Mouse (Mus musculus): ENCODE measurements around the gene Hrasls5.

Gene Hrasls5

DNA sequence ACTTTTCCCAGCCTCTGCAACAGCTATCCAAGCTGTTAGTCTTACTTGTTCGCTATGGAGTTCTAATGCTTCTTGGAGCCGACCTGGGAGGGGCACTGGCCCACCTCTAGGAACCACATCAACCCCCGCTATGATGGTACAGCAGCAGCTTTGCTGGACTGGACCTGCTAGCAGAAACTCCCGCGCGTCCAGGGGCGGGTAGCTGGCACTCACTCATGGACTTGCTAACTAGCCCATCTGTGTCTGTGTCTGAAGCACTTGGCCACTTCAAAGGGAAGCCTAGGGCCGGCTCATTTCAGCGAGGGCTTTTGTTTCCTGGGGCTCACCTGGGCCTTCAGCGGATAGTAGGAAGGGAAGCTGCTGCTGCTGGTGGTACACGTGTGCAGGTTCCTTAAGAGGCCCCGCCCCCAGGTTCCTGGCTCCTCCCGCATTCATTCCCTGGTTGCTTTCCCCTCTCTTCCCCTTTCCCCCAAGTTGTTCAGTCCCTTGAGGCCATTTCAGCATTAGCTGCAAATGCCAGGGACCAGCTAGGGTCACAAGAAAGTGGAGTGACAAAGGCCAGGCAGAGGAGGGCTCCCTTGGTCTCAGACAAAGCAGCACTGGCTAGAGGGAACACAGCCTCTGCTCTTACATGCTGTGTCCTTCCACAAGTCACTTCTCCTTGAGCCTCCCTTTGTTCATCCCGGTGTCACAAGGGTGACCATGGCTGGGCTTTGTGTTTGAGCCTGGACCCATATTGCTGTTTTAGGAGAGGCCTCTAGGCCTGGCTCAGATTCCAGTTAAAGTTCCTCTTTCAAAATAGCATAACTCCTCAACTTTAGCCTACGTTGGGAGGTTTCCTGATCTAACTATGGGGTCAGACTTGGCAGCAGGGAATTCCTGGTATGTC, 5.3 kb upstream of the Hrasls5 start, which contains the start of gene Lgals12:
Gene Lgals12, minus strand, starts transcription at position 393 of the 889 bp plus-strand sequence.
- no peak for DNase-seq (ENCODE audit: low spot score)

DNA sequence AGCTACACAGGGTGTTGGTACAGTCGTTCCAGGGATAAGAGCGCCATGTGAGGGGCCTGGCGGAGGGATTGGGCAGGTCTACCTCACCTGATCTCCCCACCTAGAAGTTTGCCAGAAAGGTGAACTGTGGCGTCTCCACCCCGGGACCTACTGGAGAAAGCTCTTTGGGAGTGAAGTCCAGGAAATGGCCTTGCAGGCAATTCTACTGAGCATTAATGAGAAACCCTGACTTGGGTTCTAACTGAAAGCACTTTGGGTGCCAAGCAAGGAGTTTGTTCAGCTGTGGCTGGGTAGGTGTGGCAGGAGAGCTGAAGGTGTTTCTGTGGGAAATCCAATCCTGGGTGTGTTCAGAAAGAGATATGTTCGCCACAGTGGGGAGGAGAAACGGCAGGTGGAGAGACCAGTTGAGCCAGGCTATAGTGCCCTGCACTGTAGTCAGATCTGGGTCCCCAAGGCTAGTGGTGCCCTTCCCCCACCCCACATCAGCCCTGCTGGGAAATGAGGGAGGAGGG, 4.6 kb upstream of the Hrasls5 start:
- no peak for DNase-seq (ENCODE audit: low spot score)

- DNase-seq (ENCODE audit: low spot score): no peak
Observed at GRCm38 (mm10) chr19:7613151-7613550, 810 bp downstream of the Hrasls5 start.

- DNase-seq (ENCODE audit: low spot score): no peak
Observed at GRCm38 (mm10) chr19:7616231-7616930, 4.0 kb downstream of the Hrasls5 start.

DNA sequence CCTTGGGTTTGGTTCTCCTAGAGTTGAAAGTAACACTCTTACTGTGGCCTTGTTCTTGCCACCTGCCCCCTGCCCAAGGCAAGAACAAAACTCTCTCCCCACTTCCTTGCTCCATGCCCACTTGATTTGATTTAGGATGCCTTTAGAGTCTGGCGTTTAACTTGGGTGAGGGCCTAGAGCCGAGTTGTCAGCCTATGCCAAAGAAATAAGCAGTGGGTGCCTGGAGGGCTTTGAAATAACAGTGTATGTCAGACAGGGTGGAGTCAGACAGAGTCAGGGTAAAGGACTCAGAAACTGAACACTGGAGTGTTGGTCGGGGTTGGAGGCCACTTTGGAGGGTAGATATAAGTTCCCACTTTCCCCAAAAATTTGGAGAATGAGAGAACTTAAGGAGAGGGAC, 4.7 kb downstream of the Hrasls5 start:
- no peak for DNase-seq (ENCODE audit: low spot score)

DNA sequence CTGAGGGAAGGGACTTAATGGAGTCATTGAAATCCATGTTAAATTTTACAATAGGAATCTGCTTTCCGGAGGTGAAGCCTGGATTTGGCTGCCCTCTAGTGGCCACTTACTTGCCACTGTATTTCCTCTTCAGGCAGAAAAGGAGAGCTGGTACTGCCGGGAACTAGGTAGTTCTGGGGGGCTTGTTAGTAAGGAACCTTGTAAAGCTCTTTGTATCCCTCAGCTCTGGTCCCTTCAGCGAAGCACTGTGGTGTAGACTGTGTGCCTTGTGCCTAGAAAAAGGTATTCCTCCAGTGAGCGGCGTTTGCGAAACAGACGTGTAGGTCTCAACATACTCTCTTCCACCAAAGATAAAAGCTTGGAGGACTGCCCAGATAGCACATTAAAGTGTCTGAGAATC, 5.4 kb downstream of the Hrasls5 start:
- peak; percentile 37 for DNase-seq (ENCODE audit: low spot score)

DNA sequence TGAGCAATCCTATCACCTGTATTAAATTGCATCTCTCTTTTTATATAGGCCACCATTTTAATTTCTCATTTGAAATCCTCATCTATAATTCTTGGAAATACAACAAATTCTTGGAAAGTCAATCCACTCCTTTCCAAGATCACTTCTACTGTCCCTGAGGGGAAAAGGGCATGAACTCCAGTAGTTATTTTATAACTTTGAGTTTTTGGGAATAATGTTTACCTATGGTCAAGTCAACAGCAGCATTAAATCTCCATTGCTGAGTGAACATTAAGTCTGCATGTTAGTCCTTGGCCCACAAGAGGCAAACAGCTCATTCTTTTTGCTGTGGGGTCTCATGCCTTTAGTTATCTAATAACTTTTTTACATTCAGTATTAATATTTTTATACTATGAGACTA, 20.7 kb downstream of the Hrasls5 start:
- no peak for DNase-seq (ENCODE audit: low spot score)

DNA sequence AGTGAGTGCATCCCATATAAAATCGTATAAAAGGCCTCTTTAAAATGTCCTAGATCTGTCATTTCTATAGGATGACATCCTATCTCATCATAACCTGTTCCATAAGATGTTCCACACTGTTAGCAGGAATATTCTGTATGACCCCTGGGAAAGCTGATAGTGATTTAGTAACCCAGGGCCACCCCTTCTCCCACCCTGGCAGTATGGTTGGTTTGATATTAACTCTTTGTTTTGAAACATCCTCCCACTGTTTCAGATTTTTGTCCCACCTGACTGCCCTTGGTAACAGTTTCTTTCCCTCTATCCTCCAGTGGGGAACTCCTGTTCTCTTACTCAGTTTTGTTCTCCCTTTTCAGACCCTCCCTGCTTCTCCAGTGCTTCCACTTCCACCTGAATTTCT, 21.4 kb downstream of the Hrasls5 start:
- DNase-seq (ENCODE audit: low spot score): no peak

DNA sequence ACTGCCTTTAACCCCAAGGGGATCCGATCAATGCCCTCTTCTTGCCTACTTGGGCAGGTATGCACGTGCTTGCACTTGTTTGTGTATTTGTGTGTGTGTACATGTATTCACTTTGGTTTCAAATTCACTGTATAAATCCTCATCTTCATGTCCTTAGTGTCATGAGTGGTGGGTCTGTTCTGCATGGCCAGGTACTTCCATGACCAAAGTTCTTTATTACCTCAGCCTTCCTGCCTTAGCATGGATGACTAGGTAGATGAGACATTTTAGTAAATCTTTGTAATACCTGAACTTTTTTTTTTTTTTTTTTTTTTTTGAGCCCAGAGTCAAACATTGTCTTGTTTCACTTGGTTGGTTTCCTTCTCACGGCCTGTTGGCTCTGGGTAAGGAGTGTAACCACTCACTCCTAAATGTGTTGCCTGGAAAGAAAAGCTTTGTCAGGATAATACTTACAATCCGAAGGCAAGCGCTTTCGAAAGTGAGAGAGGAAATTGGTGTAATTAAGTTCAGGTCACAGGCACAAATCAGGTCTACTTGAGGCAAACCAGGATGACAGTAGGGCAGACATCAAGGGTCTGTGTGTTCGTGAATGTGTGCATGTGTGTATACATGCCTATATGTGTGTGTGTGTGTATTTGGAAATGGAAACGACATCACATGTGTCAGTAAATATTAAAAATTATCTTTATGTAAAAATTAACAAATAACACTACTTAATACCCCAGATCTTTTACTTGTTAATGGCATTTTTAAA, 36.7 kb downstream of the Hrasls5 start:
- DNase-seq (ENCODE audit: low spot score): no peak

GRCm38 (mm10) chr19:7672033-7672432, 59.7 kb downstream of the Hrasls5 start:
- DNase-seq (ENCODE audit: low spot score): no peak

- no peak for DNase-seq (ENCODE audit: low spot score)
Observed at GRCm38 (mm10) chr19:7687988-7688387, 75.6 kb downstream of the Hrasls5 start.

Data from layer of hippocampus, adult 9-10 months (tissue).